Comparison of ENCODE assay signal across 31 mouse cellular contexts in genomic region chr10:86480711-86481110, GRCm38 (mm10). TPM values are rescaled to one million over a fixed set of nuclear protein-coding genes. Genes with fewer than 3 reads are reported as not detected.
DNase-seq lines count a peak whose midpoint lies in the region; ATAC-seq and TF ChIP-seq lines count a peak whose summit lies in the region.
"Had no signal": no experiment of that assay in that cellular context is flagged by ENCODE, and none has a peak within 500 bp of the region (broad histone marks: within the 10 kb centered on the region; RNA-seq: fewer than 3 reads in every experiment).

No protein-coding gene starts in this region.

- TF ChIP-seq CTCF in left cerebral cortex, adult 2 months (IDR thresholded peaks at IDR 0.05) = no peak
- no peak for TF ChIP-seq CTCF in olfactory bulb, adult 2 months (IDR thresholded peaks at IDR 0.05; ENCODE audit: insufficient read depth, low read depth, low read length)

- DNase-seq in frontal cortex, postnatal 36 days (ENCODE audit: low spot score in 2 of 2) = peak; percentile 46 to 57
- DNase-seq in frontal cortex, postnatal 10 days (ENCODE audit: low spot score in 2 of 2) = no peak
- peak in 1 of 2 experiments; percentile 28 for DNase-seq in left cerebral cortex, adult 2 months (ENCODE audit: extremely low spot score in 1 of 2, low spot score in 2 of 2)
- DNase-seq in left cerebral cortex, adult 11 months (ENCODE audit: low spot score) = no peak
- peak; percentile 85 for DNase-seq in brain, adult 2 months (ENCODE audit: low read depth, low spot score)
- DNase-seq in liver, embryonic 11.5 days (ENCODE audit: low spot score) = no peak
- DNase-seq: adrenal gland, postnatal 14 days; cerebellum, adult 11-12 months; cerebellum, adult 9-11 months; embryo, embryonic 11 days; gastrocnemius, postnatal 25 days; heart, adult 11 months; kidney, adult 18-20 months; kidney, postnatal 25 days; lung, adult 2 months; lung, postnatal 10 days; midbrain, embryonic 14.5 days; thymus, adult 2 months; thymus, postnatal 36 days had no signal

- intact Hi-C loops in left cerebral cortex, adult 2 months (cut with DNase I) = loop anchor here (2.0 kb wide), 1 partner anchor 18 kb away; the partner anchor contains the start of gene Syn3

- H3K27me3 ChIP-seq in liver, embryonic 11.5 days (replicated peaks; ENCODE audit: control insufficient read depth, insufficient read depth, low read length) = no peaks in the 10 kb centered on the region
- H3K27me3 ChIP-seq: embryonic facial prominence, embryonic 12.5 days; heart, embryonic 15.5 days; kidney, embryonic 15.5 days; limb, embryonic 15.5 days had no signal

- no peaks in the 10 kb centered on the region for H3K9me3 ChIP-seq in liver, embryonic 11.5 days (ENCODE audit: control insufficient read depth, low read length)
- H3K9me3 ChIP-seq: embryonic facial prominence, embryonic 12.5 days; heart, embryonic 10.5 days; heart, embryonic 15.5 days; kidney, embryonic 15.5 days; limb, embryonic 15.5 days had no signal

- peak overlapping the region; percentile 60 for H3K27ac ChIP-seq in left cerebral cortex, adult 2 months
- H3K27ac ChIP-seq in olfactory bulb, adult 2 months (ENCODE audit: insufficient read depth, low read depth, low read length) = peak overlapping the region; percentile 32; the same call in 1 of the 2 replicates
- no peak overlapping the region for H3K27ac ChIP-seq in liver, embryonic 11.5 days (ENCODE audit: low read depth, low read length)
- H3K27ac ChIP-seq: embryonic facial prominence, embryonic 12.5 days; heart, embryonic 10.5 days; heart, embryonic 15.5 days; kidney, embryonic 15.5 days; limb, embryonic 15.5 days; liver, embryonic 14.5 days; stomach, postnatal 0 days had no signal

- WGBS in olfactory bulb, adult 2 months = 64% methylated on average over 6 of the region's 6 CpGs
- 84% methylated on average over 6 of the region's 6 CpGs for WGBS in liver, embryonic 11.5 days

- H3K36me3 ChIP-seq in liver, embryonic 11.5 days (ENCODE audit: control insufficient read depth, insufficient read depth, low read length) = no peaks in the 10 kb centered on the region
- H3K36me3 ChIP-seq: embryonic facial prominence, embryonic 12.5 days; heart, embryonic 10.5 days; heart, embryonic 15.5 days; kidney, embryonic 15.5 days; limb, embryonic 15.5 days had no signal

- no peak overlapping the region for H3K4me3 ChIP-seq in left cerebral cortex, adult 2 months
- H3K4me3 ChIP-seq in olfactory bulb, adult 2 months (ENCODE audit: insufficient read depth, low read depth, low read length) = no peak overlapping the region
- no peak overlapping the region for H3K4me3 ChIP-seq in liver, embryonic 11.5 days (ENCODE audit: low read depth, low read length)
- H3K4me3 ChIP-seq: embryonic facial prominence, embryonic 12.5 days; heart, embryonic 10.5 days; heart, embryonic 15.5 days; kidney, embryonic 15.5 days; limb, embryonic 15.5 days had no signal

- ATAC-seq in liver, embryonic 11.5 days (replicated peaks; ENCODE audit: low FRiP score) = no peak
- ATAC-seq: forebrain, embryonic 14.5 days; hindbrain, embryonic 16.5 days had no signal

- no peak overlapping the region for H3K4me2 ChIP-seq in liver, embryonic 11.5 days
- H3K4me2 ChIP-seq: embryonic facial prominence, embryonic 12.5 days; heart, embryonic 15.5 days; kidney, embryonic 15.5 days; limb, embryonic 15.5 days had no signal

- H3K9ac ChIP-seq in liver, embryonic 11.5 days (ENCODE audit: low read depth, low read length) = no peak overlapping the region
- H3K9ac ChIP-seq: embryonic facial prominence, embryonic 12.5 days; heart, embryonic 15.5 days; kidney, embryonic 15.5 days; limb, embryonic 15.5 days; liver, embryonic 14.5 days had no signal

- H3K4me1 ChIP-seq in olfactory bulb, adult 2 months (ENCODE audit: control insufficient read depth, insufficient read depth, low read length) = no peaks in the 10 kb centered on the region
- no peaks in the 10 kb centered on the region for H3K4me1 ChIP-seq in liver, embryonic 11.5 days (replicated peaks; ENCODE audit: control insufficient read depth, insufficient read depth, low read length)
- H3K4me1 ChIP-seq: heart, embryonic 15.5 days had no signal

- TF ChIP-seq POLR2A in olfactory bulb, adult 2 months (IDR thresholded peaks at IDR 0.05; ENCODE audit: insufficient read depth, low read depth, low read length) = no peak

RNA-seq across cellular contexts. Expression of gene Syn3, which starts 18.0 kb away (rescaled TPM):
- total RNA-seq in left cerebral cortex, adult 2 months (2021) = 10 to 100 TPM; 29.9 to 30.8 TPM
- polyA plus RNA-seq in olfactory bulb, adult 2 months (2012; ENCODE audit: insufficient read depth, insufficient read length, low replicate concordance, missing spikeins) = not detected in 2 replicates
- polyA plus RNA-seq in liver, embryonic 11.5 days (2014; fragmentation: Nextera tagmentation; extraction: Ambion mirVana) = 0.58 and 0.66 TPM in 2 replicates
- total RNA-seq: MEL; monocyte, adult 5-6 weeks had no signal

Comparison
In these comparisons a context has a peak if more than half of its experiments do, and no peak if none do; other contexts are left out.
1. DNase-seq: peak in frontal cortex, postnatal 36 days (2 of 2) and brain, adult 2 months (single experiment); none in frontal cortex, postnatal 10 days (0 of 2), left cerebral cortex, adult 11 months (single experiment) and liver, embryonic 11.5 days (single experiment).